Mouse (Mus musculus): ENCODE results near the gene Nkrf. TPM values are rescaled to one million over a fixed set of nuclear protein-coding genes. Genes with fewer than 3 reads are reported as not detected.
A peak's percentile ranks its signal among the peaks of the same experiment; 100 is the strongest.
"Not testable (repeated sequence)": the region's sequence is repeated elsewhere in the genome, so short reads cannot be mapped to it uniquely, and the experiment has no call there.

The Nkrf gene
- polyA plus RNA-seq, 1 experiment from 2014 or later: 4.7 TPM

DNA sequence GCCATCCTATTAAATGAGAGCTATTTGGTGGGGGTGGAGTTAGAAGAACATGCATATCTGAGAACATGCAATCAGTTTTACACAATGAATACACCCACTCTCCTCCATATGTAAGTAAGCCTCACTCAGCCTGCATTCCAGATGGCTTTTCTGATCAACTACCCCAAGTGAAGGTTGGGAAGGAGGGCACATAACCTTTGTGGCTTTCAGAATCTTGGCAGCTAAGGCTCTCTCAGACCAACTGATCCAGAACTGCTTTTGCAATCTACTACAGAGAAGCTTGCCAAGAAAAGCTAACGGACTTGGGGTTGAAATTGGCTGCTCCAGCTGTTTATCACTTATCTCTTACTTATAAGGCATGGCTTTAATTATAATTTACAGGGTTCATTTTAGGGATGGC lies 15.1 kb upstream of the Nkrf start:
- H3K4me2 ChIP-seq (ENCODE audit: low read depth, low read length, severe bottlenecking): no peak overlapping the region
- no peaks in the 10 kb centered on the region for H3K36me3 ChIP-seq (ENCODE audit: control insufficient read depth, insufficient read depth, low read length)
- no peak overlapping the region for H3K27ac ChIP-seq (ENCODE audit: low read depth, low read length)
- no peaks in the 10 kb centered on the region for H3K4me1 ChIP-seq (replicated peaks; ENCODE audit: control insufficient read depth, insufficient read depth, low read length)
- H3K9ac ChIP-seq (ENCODE audit: low read length): no peak overlapping the region
- no peaks in the 10 kb centered on the region for H3K9me3 ChIP-seq (ENCODE audit: control insufficient read depth, low read length)
- DNase-seq (ENCODE audit: low spot score) (no peak), ATAC-seq (replicated peaks; ENCODE audit: low FRiP score) (no peak)
- WGBS: 91% methylated on average over 1 of the region's 1 CpGs
- no peak overlapping the region for H3K4me3 ChIP-seq (ENCODE audit: low read depth, low read length)
- H3K27me3 ChIP-seq (ENCODE audit: control insufficient read depth, insufficient read depth, low read length): no peaks in the 10 kb centered on the region

DNA sequence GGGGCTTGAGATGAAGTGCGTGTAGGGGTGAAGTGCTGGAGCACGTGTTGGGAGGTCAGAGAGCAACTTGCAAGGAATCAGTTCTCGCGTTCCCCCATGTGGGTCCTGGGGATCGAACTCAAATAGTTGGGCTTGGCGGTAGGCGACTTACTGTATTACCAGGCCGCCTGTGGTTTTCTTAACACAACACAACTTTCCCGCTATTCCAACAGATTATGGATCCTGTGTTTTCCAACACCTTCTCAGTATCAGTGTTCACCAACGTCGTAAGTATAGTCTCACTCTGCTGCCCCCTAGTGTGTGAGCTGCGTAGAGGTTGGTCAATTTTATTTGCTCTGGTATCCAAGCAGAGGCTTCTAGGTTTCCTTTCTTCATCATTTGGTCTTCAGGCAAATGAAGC lies 8.6 kb upstream of the Nkrf start:
- H3K9ac ChIP-seq (ENCODE audit: low read length): no peak overlapping the region
- H3K4me2 ChIP-seq (ENCODE audit: low read depth, low read length, severe bottlenecking): no peak overlapping the region
- H3K27me3 ChIP-seq (ENCODE audit: control insufficient read depth, insufficient read depth, low read length): no peaks in the 10 kb centered on the region
- no peak for ATAC-seq (replicated peaks; ENCODE audit: low FRiP score)
- DNase-seq (ENCODE audit: low spot score): peak; percentile 61
- no peaks in the 10 kb centered on the region for H3K9me3 ChIP-seq (ENCODE audit: control insufficient read depth, low read length)
- H3K36me3 ChIP-seq (ENCODE audit: control insufficient read depth, insufficient read depth, low read length): no peaks in the 10 kb centered on the region
- H3K4me1 ChIP-seq (replicated peaks; ENCODE audit: control insufficient read depth, insufficient read depth, low read length): no peaks in the 10 kb centered on the region
- 43% methylated on average over 12 of the region's 12 CpGs for WGBS
- H3K27ac ChIP-seq (ENCODE audit: low read depth, low read length): no peak overlapping the region
- no peak overlapping the region for H3K4me3 ChIP-seq (ENCODE audit: low read depth, low read length)

- Histone ChIP-seq H3K36me3 (ENCODE audit: control insufficient read depth, insufficient read depth, low read length) (no peaks in the 10 kb centered on the region), H3K4me3 (ENCODE audit: low read depth, low read length) (no peak overlapping the region), H3K4me2 (ENCODE audit: low read depth, low read length, severe bottlenecking) (no peak overlapping the region), H3K27ac (ENCODE audit: low read depth, low read length) (no peak overlapping the region), H3K4me1 (replicated peaks; ENCODE audit: control insufficient read depth, insufficient read depth, low read length) (no peaks in the 10 kb centered on the region), H3K27me3 (ENCODE audit: control insufficient read depth, insufficient read depth, low read length) (no peaks in the 10 kb centered on the region), H3K9ac (ENCODE audit: low read length) (no peak overlapping the region), H3K9me3 (ENCODE audit: control insufficient read depth, low read length) (no peaks in the 10 kb centered on the region)
- 40% methylated on average over 5 of the region's 5 CpGs for WGBS
- ATAC-seq (replicated peaks; ENCODE audit: low FRiP score) (no peak), DNase-seq (ENCODE audit: low spot score) (no peak)
These were observed 3.8 kb upstream of the Nkrf start for GRCm38 (mm10) chrX:36906539-36906938.

DNA sequence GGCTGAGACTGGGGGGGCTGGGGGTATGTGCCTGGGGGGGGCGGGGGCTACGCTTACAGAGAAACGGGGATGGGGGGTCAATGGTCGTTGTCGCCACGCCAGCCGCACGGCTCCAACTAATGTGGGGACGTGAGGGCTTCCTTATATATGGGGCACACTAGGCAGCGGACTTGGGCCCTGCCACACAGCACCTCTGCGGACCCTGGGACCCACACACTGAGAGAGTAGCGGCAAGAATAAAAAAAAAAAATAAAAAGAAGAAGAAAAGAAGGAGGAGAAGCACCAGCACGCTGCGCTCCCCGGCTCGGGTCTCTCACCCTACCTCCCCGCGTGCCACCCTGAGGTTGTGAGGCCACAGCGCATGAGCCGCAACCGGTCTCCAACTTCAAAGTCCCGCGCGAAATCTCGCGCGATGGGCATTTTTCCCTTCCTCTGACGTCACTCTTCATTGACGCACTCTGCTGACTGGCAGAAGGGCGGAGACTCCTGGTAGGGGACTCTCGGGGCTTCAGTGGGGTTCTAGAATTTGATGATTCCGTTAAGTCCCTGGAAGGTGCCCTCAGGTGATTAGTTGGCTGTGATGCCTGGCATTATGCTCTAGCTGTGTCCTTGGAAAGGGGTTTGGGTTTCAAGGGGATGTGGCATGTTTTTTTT lies 543 bp upstream of the Nkrf start:
- peak; percentile 93 for ATAC-seq (replicated peaks; ENCODE audit: low FRiP score)
- DNase-seq (ENCODE audit: low spot score): peak; percentile 91
- 17% methylated on average over 31 of the region's 32 CpGs for WGBS

DNA sequence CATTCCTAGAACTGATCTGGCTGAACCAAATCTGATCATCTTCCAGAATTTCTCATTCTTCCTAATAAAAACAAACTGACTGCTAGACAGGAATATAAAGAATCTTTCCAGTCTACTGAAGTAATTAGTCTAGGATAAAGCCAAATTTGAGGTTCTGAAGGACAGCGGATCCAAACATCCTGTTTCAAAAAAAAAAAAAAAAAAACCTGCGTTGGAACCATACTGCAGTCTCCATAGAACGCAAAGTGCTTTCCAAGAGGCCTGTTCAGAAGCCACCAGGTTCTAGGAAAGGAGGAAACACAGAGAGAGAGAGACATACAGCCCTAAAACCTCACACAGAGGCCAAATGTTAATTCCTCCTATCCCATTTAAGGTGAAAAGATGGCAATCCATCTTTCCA lies 1.0 kb downstream of the Nkrf start:
- Histone ChIP-seq H3K36me3 (ENCODE audit: control insufficient read depth, insufficient read depth, low read length) (no peaks in the 10 kb centered on the region), H3K9me3 (ENCODE audit: control insufficient read depth, low read length) (no peaks in the 10 kb centered on the region), H3K4me2 (ENCODE audit: low read depth, low read length, severe bottlenecking) (peak overlapping the region; percentile 59), H3K9ac (ENCODE audit: low read length) (peak overlapping the region; percentile 66), H3K4me1 (replicated peaks; ENCODE audit: control insufficient read depth, insufficient read depth, low read length) (no peaks in the 10 kb centered on the region), H3K4me3 (ENCODE audit: low read depth, low read length) (peak overlapping the region; percentile 51), H3K27ac (ENCODE audit: low read depth, low read length) (no peak overlapping the region), H3K27me3 (ENCODE audit: control insufficient read depth, insufficient read depth, low read length) (no peaks in the 10 kb centered on the region)
- ATAC-seq (replicated peaks; ENCODE audit: low FRiP score) (no peak), DNase-seq (ENCODE audit: low spot score) (no peak)
- 47% methylated on average over 3 of the region's 3 CpGs for WGBS

More for the DNA sequence above, 543 bp upstream of the Nkrf start:
- Histone ChIP-seq H3K4me1 (replicated peaks; ENCODE audit: control insufficient read depth, insufficient read depth, low read length) (no peaks in the 10 kb centered on the region), H3K36me3 (ENCODE audit: control insufficient read depth, insufficient read depth, low read length) (no peaks in the 10 kb centered on the region), H3K4me2 (ENCODE audit: low read depth, low read length, severe bottlenecking) (peak overlapping the region; percentile 59), H3K9me3 (ENCODE audit: control insufficient read depth, low read length) (no peaks in the 10 kb centered on the region), H3K9ac (ENCODE audit: low read length) (peak overlapping the region; percentile 66), H3K27me3 (ENCODE audit: control insufficient read depth, insufficient read depth, low read length) (no peaks in the 10 kb centered on the region), H3K4me3 (ENCODE audit: low read depth, low read length) (peak overlapping the region; percentile 51), H3K27ac (ENCODE audit: low read depth, low read length) (0 out of 2 replicates have a peak overlapping the region, but pooled peaks have one; percentile 37)

- DNase-seq (ENCODE audit: low spot score); H3K9me3 ChIP-seq (ENCODE audit: control insufficient read depth, low read length); H3K27me3 ChIP-seq (ENCODE audit: control insufficient read depth, insufficient read depth, low read length); H3K9ac ChIP-seq (ENCODE audit: low read length); H3K4me2 ChIP-seq (ENCODE audit: low read depth, low read length, severe bottlenecking); ATAC-seq (replicated peaks; ENCODE audit: low FRiP score); H3K4me3 ChIP-seq (ENCODE audit: low read depth, low read length); H3K36me3 ChIP-seq (ENCODE audit: control insufficient read depth, insufficient read depth, low read length); H3K4me1 ChIP-seq (replicated peaks; ENCODE audit: control insufficient read depth, insufficient read depth, low read length); H3K27ac ChIP-seq (ENCODE audit: low read depth, low read length): not testable (repeated sequence)
- 14% methylated on average over 1 of the region's 1 CpGs for WGBS
These were observed 3.8 kb downstream of the Nkrf start for GRCm38 (mm10) chrX:36898931-36899330.

DNA sequence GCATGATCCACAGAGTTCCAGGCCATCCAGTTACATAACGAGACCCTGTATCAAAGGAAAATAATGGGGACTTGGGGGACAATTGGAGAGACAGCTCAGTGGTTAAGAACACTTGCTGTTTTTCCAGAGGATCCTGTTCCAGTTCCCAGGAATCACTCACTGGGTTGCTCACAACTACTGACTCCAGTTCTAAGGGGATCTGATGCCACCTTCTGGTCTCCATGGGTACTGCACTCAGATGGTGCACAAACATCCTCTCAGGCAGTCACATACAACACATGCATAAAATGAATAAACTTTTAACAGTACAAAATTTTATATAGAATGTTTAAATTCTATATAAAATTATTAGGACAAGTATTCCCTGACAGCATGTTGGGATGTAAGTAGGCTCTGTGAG lies 18.0 kb downstream of the Nkrf start:
- H3K4me1 ChIP-seq (replicated peaks; ENCODE audit: control insufficient read depth, insufficient read depth, low read length): no peaks in the 10 kb centered on the region
- ATAC-seq (replicated peaks; ENCODE audit: low FRiP score): no peak
- 81% methylated on average over 1 of the region's 1 CpGs for WGBS
- H3K9ac ChIP-seq (ENCODE audit: low read length): no peak overlapping the region
- H3K27ac ChIP-seq (ENCODE audit: low read depth, low read length): no peak overlapping the region
- H3K9me3 ChIP-seq (ENCODE audit: control insufficient read depth, low read length): no peaks in the 10 kb centered on the region; the same call in 1 of the 2 replicates
- no peak overlapping the region for H3K4me3 ChIP-seq (ENCODE audit: low read depth, low read length)
- H3K36me3 ChIP-seq (ENCODE audit: control insufficient read depth, insufficient read depth, low read length): no peaks in the 10 kb centered on the region
- DNase-seq (ENCODE audit: low spot score): no peak
- H3K4me2 ChIP-seq (ENCODE audit: low read depth, low read length, severe bottlenecking): no peak overlapping the region
- H3K27me3 ChIP-seq (ENCODE audit: control insufficient read depth, insufficient read depth, low read length): no peaks in the 10 kb centered on the region

DNA sequence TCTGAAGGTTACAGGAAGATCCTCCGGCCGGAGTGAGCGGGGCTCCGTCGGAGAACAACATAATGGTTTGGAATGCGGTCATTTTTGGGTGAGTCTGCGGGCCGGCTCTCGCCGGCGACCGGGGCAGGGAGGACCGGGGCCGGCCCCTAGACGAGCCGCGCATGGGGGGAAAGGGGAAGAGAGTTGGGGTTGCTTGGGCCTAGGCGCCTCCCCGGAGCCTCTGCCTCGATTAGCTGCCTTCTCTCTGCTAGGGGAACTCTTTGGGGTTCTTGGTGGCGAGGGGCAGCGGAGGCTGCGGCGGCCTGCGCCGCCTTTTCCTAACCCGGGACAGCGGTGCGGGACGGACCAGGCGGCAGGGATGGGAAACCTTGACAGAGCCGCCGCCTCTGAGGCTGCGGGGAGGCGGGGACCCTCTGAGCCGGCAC lies 28.0 kb downstream of the Nkrf start:
- DNase-seq (ENCODE audit: low spot score): no peak
- H3K4me1 ChIP-seq (replicated peaks; ENCODE audit: control insufficient read depth, insufficient read depth, low read length): no peaks in the 10 kb centered on the region
- peak overlapping the region; percentile 69 for H3K9ac ChIP-seq (ENCODE audit: low read length)
- peak overlapping the region; percentile 60 for H3K4me3 ChIP-seq (ENCODE audit: low read depth, low read length)
- H3K27ac ChIP-seq (ENCODE audit: low read depth, low read length): peak overlapping the region; percentile 7; the same call in 1 of the 2 replicates
- WGBS: 15% methylated on average over 36 of the region's 36 CpGs
- H3K4me2 ChIP-seq (ENCODE audit: low read depth, low read length, severe bottlenecking): peak overlapping the region; percentile 55
- no peaks in the 10 kb centered on the region for H3K9me3 ChIP-seq (ENCODE audit: control insufficient read depth, low read length)
- peak; percentile 49 for ATAC-seq (replicated peaks; ENCODE audit: low FRiP score)
- no peaks in the 10 kb centered on the region for H3K36me3 ChIP-seq (ENCODE audit: control insufficient read depth, insufficient read depth, low read length)
- H3K27me3 ChIP-seq (ENCODE audit: control insufficient read depth, insufficient read depth, low read length): no peaks in the 10 kb centered on the region

DNA sequence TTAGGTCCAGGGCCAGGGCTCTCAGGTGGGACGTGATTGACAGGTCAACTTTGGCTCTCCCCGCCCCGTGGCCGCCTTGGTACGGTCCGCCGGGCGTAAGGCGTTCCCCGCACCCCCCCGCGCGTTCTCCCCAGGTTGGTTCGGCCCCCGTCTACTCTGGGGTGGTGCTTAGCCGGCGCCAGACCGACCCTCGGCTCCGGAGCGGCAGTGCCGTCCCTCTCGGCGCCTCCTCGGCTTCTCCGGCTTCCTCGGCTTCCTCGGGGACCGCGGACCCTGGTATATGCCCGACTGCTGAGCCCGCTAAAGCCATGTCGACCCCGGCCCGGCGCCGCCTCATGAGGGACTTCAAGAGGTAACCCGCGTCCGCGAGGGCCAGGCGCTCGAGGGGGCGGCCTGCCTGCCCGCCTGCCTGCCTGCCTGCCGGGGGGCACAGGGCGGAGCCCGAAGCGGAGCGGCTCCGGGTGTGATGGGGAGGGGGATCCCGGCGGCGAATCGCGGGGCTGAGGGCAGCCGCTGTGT lies 28.5 kb downstream of the Nkrf start:
- H3K27me3 ChIP-seq (ENCODE audit: control insufficient read depth, insufficient read depth, low read length): no peaks in the 10 kb centered on the region
- peak; percentile 97 for ATAC-seq (replicated peaks; ENCODE audit: low FRiP score)
- peak; percentile 93 for DNase-seq (ENCODE audit: low spot score)
- no peaks in the 10 kb centered on the region for H3K4me1 ChIP-seq (replicated peaks; ENCODE audit: control insufficient read depth, insufficient read depth, low read length)
- peak overlapping the region; percentile 55; the same call in 1 of the 2 replicates for H3K4me2 ChIP-seq (ENCODE audit: low read depth, low read length, severe bottlenecking)
- peak overlapping the region; percentile 60 for H3K4me3 ChIP-seq (ENCODE audit: low read depth, low read length)
- H3K36me3 ChIP-seq (ENCODE audit: control insufficient read depth, insufficient read depth, low read length): no peaks in the 10 kb centered on the region
- WGBS: 21% methylated on average over 57 of the region's 57 CpGs
- no peaks in the 10 kb centered on the region for H3K9me3 ChIP-seq (ENCODE audit: control insufficient read depth, low read length)
- peak overlapping the region; percentile 7 for H3K27ac ChIP-seq (ENCODE audit: low read depth, low read length)
- H3K9ac ChIP-seq (ENCODE audit: low read length): peak overlapping the region; percentile 69

Measured in forebrain, embryonic 11.5 days (tissue).